Mouse (Mus musculus): ENCODE measurements around the gene Foxp3. TPM values are rescaled to one million over a fixed set of nuclear protein-coding genes. Genes with fewer than 3 reads are reported as not detected.

Gene Foxp3
- not detected for polyA plus RNA-seq (2014; fragmentation: Illumina TruSeq; extraction: RNeasy Lipid Tissue Mini Kit (QIAGEN cat#74804); ENCODE audit: low read depth, low replicate concordance)

DNA sequence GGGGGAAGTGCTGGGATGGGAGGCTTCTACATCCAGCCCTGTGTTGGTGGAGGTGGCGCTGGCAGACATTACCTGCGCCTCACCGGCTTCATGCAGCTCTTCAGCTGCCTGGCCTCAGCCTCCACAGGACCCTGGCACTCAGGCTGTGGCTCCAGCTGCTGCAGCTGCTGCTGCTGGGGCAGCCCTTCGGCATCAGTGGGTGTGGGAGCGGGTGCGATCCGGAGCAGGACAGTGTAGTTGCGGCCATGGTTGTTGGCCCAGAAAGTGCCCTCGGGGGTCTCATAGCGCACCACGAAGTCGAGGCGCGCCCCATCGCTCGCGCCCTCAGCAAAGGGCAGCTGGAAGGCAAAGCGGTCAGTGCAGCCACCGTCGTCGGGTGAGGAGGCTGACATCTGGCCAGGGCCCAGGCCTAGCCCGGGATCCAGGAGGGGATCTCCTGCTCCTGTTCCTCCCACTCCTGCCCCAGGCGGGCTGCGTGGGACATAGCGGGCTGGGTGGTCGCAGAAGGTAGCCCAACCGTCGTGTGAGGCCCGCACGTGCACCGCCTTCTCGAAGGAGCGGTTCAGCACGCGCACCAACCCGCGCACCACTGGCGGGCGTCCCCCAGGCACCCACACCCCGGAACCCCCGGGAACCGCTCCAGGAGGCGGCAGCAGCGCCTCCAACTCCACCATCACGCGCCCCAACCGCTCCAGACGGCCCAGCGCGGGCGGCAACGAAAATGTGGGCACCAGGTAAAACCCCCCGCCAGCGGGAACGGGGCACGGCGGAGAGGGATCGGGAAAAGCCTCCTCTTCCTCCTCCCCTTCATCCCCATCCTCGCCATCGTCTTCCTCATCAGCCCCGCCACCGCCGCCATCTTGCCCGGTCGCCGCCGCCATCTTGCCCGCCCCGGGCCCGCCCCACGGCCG lies at the start of gene Foxp3:
Gene Foxp3, plus strand, starts transcription at position 469 of the 911 bp plus-strand sequence.

DNA sequence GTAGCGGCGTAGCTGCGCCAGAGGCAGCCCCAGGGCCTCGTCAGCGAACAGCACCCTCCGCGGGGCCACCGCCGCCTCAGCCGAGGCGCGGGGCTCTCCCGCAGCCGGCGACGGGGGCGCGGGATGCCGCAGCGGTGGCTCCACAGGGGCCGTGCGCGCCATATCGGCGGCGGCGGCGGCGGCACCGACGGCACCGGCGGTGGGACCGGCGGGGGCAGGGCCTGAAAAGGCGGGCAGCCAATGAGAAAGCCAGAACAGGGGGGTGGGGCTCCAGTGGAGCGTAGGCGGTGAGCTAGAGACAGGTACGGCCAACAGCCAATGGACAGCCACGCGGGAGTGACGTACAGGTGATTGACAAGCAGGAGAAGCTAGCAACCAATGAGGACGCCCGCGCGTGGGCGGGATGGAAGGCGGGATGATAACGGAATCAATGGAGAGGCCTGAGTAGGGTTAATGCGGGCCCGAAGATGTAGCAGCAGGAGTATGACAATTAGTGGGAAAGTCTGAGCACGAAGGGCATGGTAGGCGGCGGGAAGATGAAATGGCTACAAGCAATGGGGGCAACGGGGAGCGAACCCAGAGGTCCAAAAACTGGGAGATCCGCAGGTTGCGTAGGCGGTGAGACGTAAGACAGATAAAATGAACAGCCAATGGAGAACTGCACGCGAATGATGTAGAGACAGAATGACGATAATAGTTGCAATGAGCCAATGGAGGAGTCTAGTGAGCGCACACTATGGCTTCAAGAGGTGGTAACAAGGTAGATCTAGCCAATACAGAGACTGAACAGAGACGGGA lies 842 bp downstream of the Foxp3 start, which contains the start of gene Ppp1r3f:
Gene Ppp1r3f, minus strand, starts transcription at position 197 of the 798 bp plus-strand sequence.

DNA sequence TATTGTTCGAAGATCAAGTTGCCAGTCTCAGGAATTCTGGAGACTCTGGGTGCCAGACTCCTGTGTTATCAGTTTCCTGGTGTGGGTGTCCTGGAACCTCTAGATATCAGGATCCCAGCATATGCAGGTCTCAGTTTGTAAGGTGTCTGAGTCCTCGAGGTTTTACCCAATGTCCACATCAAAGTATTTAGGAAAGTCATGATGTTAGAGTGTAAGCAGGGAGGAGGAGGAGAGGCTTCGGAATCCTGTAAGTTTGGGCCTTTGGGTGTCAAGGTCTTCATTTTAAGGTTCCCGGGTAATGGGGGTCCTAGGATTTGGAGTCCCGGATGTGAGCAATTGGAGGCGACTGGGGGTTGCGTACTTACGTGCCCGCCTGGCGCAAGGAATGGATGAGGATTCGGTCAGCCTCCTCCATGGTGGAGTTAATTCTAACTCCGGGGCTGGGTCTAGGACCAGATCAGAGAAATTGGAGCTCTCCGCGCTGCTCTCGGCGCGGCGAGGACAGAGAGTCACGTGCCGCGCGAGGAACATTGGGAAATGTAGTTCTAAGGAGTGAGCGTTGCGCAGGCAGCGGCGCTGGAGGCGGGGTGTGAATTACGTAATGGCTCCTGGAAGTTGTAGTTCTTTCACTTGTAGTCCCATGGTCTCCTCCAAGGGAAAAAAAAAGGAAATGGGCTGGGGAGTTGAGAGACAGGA lies 31.6 kb downstream of the Foxp3 start, which contains the start of gene Ccdc22:
Gene Ccdc22, minus strand, starts transcription at position 639 of the 696 bp plus-strand sequence.

DNA sequence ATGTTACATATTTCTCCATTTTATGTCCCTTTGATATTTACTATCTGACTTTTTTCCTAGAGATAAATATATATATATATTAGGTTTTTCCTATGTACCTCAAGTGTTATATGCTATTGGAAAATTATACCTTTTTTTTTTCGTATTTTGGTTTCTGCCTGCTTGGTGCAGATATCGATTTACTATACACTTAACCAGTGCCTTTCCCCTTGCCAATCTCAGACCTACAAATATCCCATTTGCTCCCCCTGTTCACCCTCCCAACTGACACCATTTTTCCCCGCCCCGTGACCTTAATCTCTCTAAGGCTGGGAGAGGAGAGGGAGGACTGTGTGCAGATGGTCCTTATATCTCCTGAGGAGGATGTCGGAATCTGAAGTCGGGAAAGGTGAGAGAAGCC lies 33.3 kb downstream of the Foxp3 start, which contains the start of gene Cacna1f:
Gene Cacna1f, plus strand, starts transcription at position 301 of the 400 bp plus-strand sequence.

DNA sequence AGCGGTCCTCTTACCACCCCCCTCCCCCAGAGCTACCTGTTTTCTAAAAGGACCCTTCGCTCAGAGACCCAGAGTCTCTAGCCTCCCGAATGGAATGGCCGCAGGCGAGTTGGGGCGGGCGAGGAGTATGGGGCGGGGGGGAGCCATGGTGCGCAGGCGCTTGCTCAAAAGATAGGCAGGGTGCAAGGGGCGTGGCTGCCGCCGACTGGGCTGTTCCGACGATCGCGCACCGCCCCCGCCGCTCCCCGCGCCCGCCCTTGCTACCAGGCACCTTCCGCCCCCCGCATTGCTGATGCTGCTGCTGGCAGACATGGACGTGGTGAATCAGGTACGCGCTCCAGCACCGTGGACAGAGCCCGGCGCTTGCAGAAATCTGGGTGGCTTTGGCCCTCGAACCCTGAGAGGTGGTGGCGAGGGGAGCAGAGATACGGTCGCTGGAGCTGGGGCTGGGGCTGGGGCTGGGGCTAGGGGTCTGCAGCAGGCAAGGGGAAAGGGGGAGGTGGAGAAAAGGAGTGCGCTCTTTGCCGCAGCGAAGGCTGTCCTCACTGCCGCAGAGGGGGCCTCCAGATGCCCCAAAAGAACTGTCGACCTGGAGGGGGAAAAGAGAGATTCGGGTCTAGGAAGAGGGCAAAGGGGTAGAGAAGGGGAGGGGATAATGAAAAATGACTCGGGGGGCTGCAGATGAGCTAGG lies 65.1 kb downstream of the Foxp3 start, which contains the start of gene Syp:
Gene Syp, plus strand, starts transcription at position 71 of the 691 bp plus-strand sequence.

Other genes starting within 250 kb of the Foxp3 start
- gene Usp27x, start 197.8 kb upstream of the Foxp3 start, polyA plus RNA-seq (2014; fragmentation: Illumina TruSeq; extraction: RNeasy Lipid Tissue Mini Kit (QIAGEN cat#74804); ENCODE audit: low read depth, low replicate concordance): 0.42 TPM
- 1.3 TPM for gene Ppp1r3f, start 639 bp downstream of the Foxp3 start, polyA plus RNA-seq (2014; fragmentation: Illumina TruSeq; extraction: RNeasy Lipid Tissue Mini Kit (QIAGEN cat#74804); ENCODE audit: low read depth, low replicate concordance)
- gene Ccdc22, start 31.9 kb downstream of the Foxp3 start, polyA plus RNA-seq (2014; fragmentation: Illumina TruSeq; extraction: RNeasy Lipid Tissue Mini Kit (QIAGEN cat#74804); ENCODE audit: low read depth, low replicate concordance): 11.1 TPM
- gene Cacna1f, start 33.4 kb downstream of the Foxp3 start, polyA plus RNA-seq (2014; fragmentation: Illumina TruSeq; extraction: RNeasy Lipid Tissue Mini Kit (QIAGEN cat#74804); ENCODE audit: low read depth, low replicate concordance): not detected
- 2.5 TPM for gene Syp, start 64.8 kb downstream of the Foxp3 start, polyA plus RNA-seq (2014; fragmentation: Illumina TruSeq; extraction: RNeasy Lipid Tissue Mini Kit (QIAGEN cat#74804); ENCODE audit: low read depth, low replicate concordance)
- gene Prickle3, start 83.6 kb downstream of the Foxp3 start, polyA plus RNA-seq (2014; fragmentation: Illumina TruSeq; extraction: RNeasy Lipid Tissue Mini Kit (QIAGEN cat#74804); ENCODE audit: low read depth, low replicate concordance): 21.7 TPM
- 66.5 TPM for gene Plp2, start 97.7 kb downstream of the Foxp3 start, polyA plus RNA-seq (2014; fragmentation: Illumina TruSeq; extraction: RNeasy Lipid Tissue Mini Kit (QIAGEN cat#74804); ENCODE audit: low read depth, low replicate concordance)
- 32.0 TPM for gene Magix, start 107.6 kb downstream of the Foxp3 start, polyA plus RNA-seq (2014; fragmentation: Illumina TruSeq; extraction: RNeasy Lipid Tissue Mini Kit (QIAGEN cat#74804); ENCODE audit: low read depth, low replicate concordance)
- 24.2 TPM for gene Gpkow, start 123.5 kb downstream of the Foxp3 start, polyA plus RNA-seq (2014; fragmentation: Illumina TruSeq; extraction: RNeasy Lipid Tissue Mini Kit (QIAGEN cat#74804); ENCODE audit: low read depth, low replicate concordance)
- 54.2 TPM for gene Wdr45, start 140.7 kb downstream of the Foxp3 start, polyA plus RNA-seq (2014; fragmentation: Illumina TruSeq; extraction: RNeasy Lipid Tissue Mini Kit (QIAGEN cat#74804); ENCODE audit: low read depth, low replicate concordance)
- not detected for gene Gm45208, start 148.6 kb downstream of the Foxp3 start, polyA plus RNA-seq (2014; fragmentation: Illumina TruSeq; extraction: RNeasy Lipid Tissue Mini Kit (QIAGEN cat#74804); ENCODE audit: low read depth, low replicate concordance)
- gene Praf2, start 154.8 kb downstream of the Foxp3 start, polyA plus RNA-seq (2014; fragmentation: Illumina TruSeq; extraction: RNeasy Lipid Tissue Mini Kit (QIAGEN cat#74804); ENCODE audit: low read depth, low replicate concordance): 8.6 TPM
- gene Ccdc120, start 177.3 kb downstream of the Foxp3 start, polyA plus RNA-seq (2014; fragmentation: Illumina TruSeq; extraction: RNeasy Lipid Tissue Mini Kit (QIAGEN cat#74804); ENCODE audit: low read depth, low replicate concordance): 0.60 TPM
- 13.1 TPM for gene Tfe3, start 188.9 kb downstream of the Foxp3 start, polyA plus RNA-seq (2014; fragmentation: Illumina TruSeq; extraction: RNeasy Lipid Tissue Mini Kit (QIAGEN cat#74804); ENCODE audit: low read depth, low replicate concordance)
- 40.7 TPM for gene Gripap1, start 216.1 kb downstream of the Foxp3 start, polyA plus RNA-seq (2014; fragmentation: Illumina TruSeq; extraction: RNeasy Lipid Tissue Mini Kit (QIAGEN cat#74804); ENCODE audit: low read depth, low replicate concordance)
- gene Kcnd1, start 248.6 kb downstream of the Foxp3 start, polyA plus RNA-seq (2014; fragmentation: Illumina TruSeq; extraction: RNeasy Lipid Tissue Mini Kit (QIAGEN cat#74804); ENCODE audit: low read depth, low replicate concordance): 0.71 TPM